Mouse (Mus musculus) kidney, postnatal 0 days (tissue): ENCODE measurements around the gene Lemd2. TPM values are rescaled to one million over a fixed set of nuclear protein-coding genes. Genes with fewer than 3 reads are reported as not detected.

ENCODE experiments used
- ATAC-seq: fragments of 200-750 bp; cut with Nextera tagmentation; replicated peaks from 2 replicates; pipeline ENCODE4 v1.8.0; 2017; ENCODE audit warnings: low read depth, moderate number of reproducible peaks, moderate TSS enrichment, moderate library complexity; ENCODE audit not compliant: low FRiP score
- DNase-seq: peaks from one replicate; pipeline ENCODE4 v3.0.0-alpha.2; 2016; ENCODE audit warnings: low spot score
- H3K27ac ChIP-seq: fragments of 300-500 bp; sonication (generic); 2 replicates; pipeline ENCODE4 v1.5.1; 2014; ENCODE audit warnings: mild to moderate bottlenecking
- H3K27me3 ChIP-seq: fragments of 300-500 bp; sonication (generic); 2 replicates; pipeline ENCODE4 v1.6.1; 2014; ENCODE audit warnings: low read length, mixed read lengths; ENCODE audit not compliant: insufficient read depth
- H3K36me3 ChIP-seq: fragments of 300-500 bp; sonication (generic); 2 replicates; pipeline ENCODE4 v1.6.1; 2014; ENCODE audit warnings: low read length, mixed read lengths; ENCODE audit not compliant: insufficient read depth
- H3K4me1 ChIP-seq: fragments of 300-500 bp; sonication (generic); replicated peaks from 2 replicates; pipeline ENCODE4 v1.6.1; 2014; ENCODE audit warnings: antibody characterized with exemption, low read length, mixed read lengths; ENCODE audit not compliant: insufficient read depth
- H3K4me2 ChIP-seq: fragments of 300-500 bp; sonication (generic); 2 replicates; pipeline ENCODE4 v1.6.1; 2014; ENCODE audit warnings: mild to moderate bottlenecking, low read length, moderate library complexity, mixed read lengths
- H3K4me3 ChIP-seq: fragments of 300-500 bp; sonication (generic); replicated peaks from 2 replicates; pipeline ENCODE4 v1.5.1; 2014; ENCODE audit warnings: low read depth, low read length
- H3K9ac ChIP-seq: fragments of 300-500 bp; sonication (generic); 2 replicates; pipeline ENCODE4 v1.6.1; 2014; ENCODE audit warnings: low read depth, low read length
- H3K9me3 ChIP-seq: fragments of 300-500 bp; sonication (generic); replicated peaks from 2 replicates; pipeline ENCODE4 v1.6.1; 2016; ENCODE audit warnings: low read length, inconsistent platforms, mixed read lengths
- CTCF ChIP-seq: IDR thresholded peaks from 2 replicates; pipeline ENCODE4 v1.5.1; 2016; ENCODE audit warnings: antibody characterized with exemption, low read depth, mild to moderate bottlenecking, moderate library complexity
- WGBS: fragments of 180-500 bp; shearing (Covaris S2); extraction: QIAGEN DNeasy Blood & Tissue Kit; methylation state at CpG from one replicate; pipeline ENCODE4 v1.1.7; 2014; 5-methylcytosine and 5-hydroxymethylcytosine counted together
- polyA plus RNA-seq: library from polyadenylated mRNA; unstranded; fragments of >200 nt; fragmentation: Nextera tagmentation; extraction: Ambion mirVana; gene quantifications from 2 replicates; pipeline ENCODE4 v1.2.1, GENCODE M21; 2015

The Lemd2 gene
- polyA plus RNA-seq, 1 experiment from 2014 or later, result 18.0 TPM

DNA sequence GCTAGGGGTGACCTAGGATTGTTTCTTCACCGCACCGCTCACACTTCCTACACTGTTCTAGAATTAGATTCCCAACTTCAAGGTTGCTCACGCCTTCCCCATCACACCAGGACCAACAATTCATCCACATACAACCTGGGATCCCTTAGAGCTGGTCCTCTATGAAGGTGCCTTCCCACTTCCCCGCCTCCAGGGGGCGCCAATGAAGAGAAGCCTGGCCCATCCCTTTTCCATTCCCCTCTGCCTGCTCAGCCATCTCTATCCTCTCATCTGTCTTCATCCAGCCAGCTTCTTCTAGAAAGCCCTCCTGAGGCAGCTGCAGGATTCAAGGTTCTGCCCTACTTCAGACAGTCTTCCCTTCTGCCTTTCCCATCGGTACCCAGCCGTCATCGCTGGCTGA lies 52.9 kb downstream of the Lemd2 start:
- ATAC-seq, result no peak
- H3K9me3 ChIP-seq, result no peaks in the 10 kb centered on the region
- H3K4me2 ChIP-seq, result no peak overlapping the region
- H3K4me1 ChIP-seq, result 0 out of 2 replicates have a peak, but pooled peaks cover 5% of the 10 kb centered on the region
- H3K27me3 ChIP-seq, result no peaks in the 10 kb centered on the region
- peak; percentile 49 for DNase-seq
- no peak overlapping the region for H3K4me3 ChIP-seq
- TF ChIP-seq CTCF, result peak; percentile 65
- WGBS, result 74% methylated on average over 8 of the region's 8 CpGs
- no peaks in the 10 kb centered on the region for H3K36me3 ChIP-seq
- H3K27ac ChIP-seq, result no peak overlapping the region
- H3K9ac ChIP-seq, result no peak overlapping the region

DNA sequence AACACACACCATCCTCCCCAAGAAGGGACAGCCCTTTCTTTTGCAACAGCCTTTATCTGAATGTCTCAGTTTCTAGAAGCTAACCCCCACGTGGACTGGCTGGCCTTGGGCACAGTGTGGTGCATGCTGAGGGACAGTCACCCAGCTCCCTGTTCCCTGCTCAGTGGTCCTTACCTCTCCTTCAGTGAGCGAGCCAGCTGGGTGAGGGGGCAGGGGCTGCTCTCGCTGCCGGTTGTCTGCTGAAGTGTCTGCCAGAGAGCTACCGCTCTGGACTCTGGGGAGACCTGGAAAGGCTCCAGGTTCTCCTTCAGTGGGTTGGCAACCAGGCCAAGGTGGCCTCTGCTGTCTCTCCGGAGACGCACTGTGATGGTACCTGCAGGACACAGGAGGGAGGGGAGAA lies 53.4 kb downstream of the Lemd2 start:
- Histone ChIP-seq H3K9me3 (no peaks in the 10 kb centered on the region), H3K36me3 (no peaks in the 10 kb centered on the region), H3K4me1 (0 out of 2 replicates have a peak, but pooled peaks cover 5% of the 10 kb centered on the region), H3K27ac (no peak overlapping the region), H3K4me3 (no peak overlapping the region), H3K9ac (no peak overlapping the region), H3K27me3 (no peaks in the 10 kb centered on the region), H3K4me2 (no peak overlapping the region)
- ATAC-seq (no peak), DNase-seq (no peak)
- TF ChIP-seq CTCF, result no peak
- 58% methylated on average over 7 of the region's 7 CpGs for WGBS

DNA sequence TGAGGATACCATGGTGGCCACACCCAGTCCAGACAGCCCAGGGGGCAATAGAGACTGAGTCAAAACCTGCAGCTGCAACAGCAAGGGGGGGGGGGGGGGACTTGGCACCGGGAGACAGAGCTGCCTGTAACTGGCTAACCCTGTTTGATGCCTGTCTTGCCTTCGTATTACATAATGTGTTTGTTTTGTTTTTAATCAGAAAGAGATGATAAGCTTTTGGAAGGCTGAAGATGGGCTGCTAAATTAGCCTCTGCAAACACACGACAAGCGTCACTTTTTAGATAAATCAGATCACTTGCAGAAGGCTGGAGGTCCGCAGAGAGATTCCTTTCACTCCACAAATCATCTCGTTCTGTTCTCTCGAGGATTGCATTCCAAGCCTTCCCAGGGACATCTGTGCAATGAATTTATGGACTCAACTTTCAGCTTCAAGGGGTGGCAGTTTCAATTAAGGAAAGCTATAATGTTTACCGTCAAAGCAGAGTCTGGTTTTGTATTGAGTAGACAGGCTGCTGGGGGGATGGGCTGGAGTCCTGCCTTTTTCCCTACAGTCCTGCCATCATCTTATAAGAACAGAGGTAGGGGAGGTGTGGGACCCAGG lies 57.8 kb downstream of the Lemd2 start:
- no peak overlapping the region for H3K9ac ChIP-seq
- no peak overlapping the region for H3K4me2 ChIP-seq
- H3K9me3 ChIP-seq, result no peaks in the 10 kb centered on the region
- no peak for ATAC-seq
- 5% methylated on average over 8 of the region's 8 CpGs for WGBS
- peak; percentile 80 for DNase-seq
- H3K27me3 ChIP-seq, result no peaks in the 10 kb centered on the region; the same call in 1 of the 2 replicates
- peaks cover 17% of the 10 kb centered on the region; the same call in 1 of the 2 replicates for H3K4me1 ChIP-seq
- H3K36me3 ChIP-seq, result no peaks in the 10 kb centered on the region
- no peak overlapping the region for H3K27ac ChIP-seq
- TF ChIP-seq CTCF, result no peak
- no peak overlapping the region for H3K4me3 ChIP-seq

DNA sequence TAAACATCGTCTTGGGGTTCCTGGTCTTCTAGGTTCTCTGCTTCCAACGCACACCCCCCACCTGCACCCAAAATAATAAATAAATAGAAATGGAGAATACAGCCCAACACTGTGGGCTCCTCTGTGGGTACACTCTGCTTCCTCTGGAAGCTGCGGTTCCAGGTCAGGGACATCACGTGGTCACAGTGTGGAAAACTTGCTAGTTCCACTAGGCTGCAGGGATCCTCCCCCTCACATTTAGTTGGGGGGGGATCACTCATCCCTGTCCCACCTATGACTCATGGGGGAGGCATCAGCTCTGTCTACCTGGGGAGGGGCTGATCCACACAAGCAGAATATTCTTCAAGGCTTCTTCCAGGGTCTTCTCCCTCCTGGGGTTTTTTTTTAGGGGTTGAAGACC lies 60.1 kb downstream of the Lemd2 start:
- H3K4me3 ChIP-seq, result no peak overlapping the region
- ATAC-seq, result no peak
- H3K27ac ChIP-seq, result no peak overlapping the region
- no peaks in the 10 kb centered on the region for H3K36me3 ChIP-seq
- no peak overlapping the region for H3K9ac ChIP-seq
- H3K9me3 ChIP-seq, result no peaks in the 10 kb centered on the region
- DNase-seq, result no peak
- no peaks in the 10 kb centered on the region; the same call in 1 of the 2 replicates for H3K27me3 ChIP-seq
- H3K4me1 ChIP-seq, result peaks cover 17% of the 10 kb centered on the region; the same call in 1 of the 2 replicates
- no peak overlapping the region for H3K4me2 ChIP-seq
- TF ChIP-seq CTCF, result no peak
- 57% methylated on average over 4 of the region's 4 CpGs for WGBS

DNA sequence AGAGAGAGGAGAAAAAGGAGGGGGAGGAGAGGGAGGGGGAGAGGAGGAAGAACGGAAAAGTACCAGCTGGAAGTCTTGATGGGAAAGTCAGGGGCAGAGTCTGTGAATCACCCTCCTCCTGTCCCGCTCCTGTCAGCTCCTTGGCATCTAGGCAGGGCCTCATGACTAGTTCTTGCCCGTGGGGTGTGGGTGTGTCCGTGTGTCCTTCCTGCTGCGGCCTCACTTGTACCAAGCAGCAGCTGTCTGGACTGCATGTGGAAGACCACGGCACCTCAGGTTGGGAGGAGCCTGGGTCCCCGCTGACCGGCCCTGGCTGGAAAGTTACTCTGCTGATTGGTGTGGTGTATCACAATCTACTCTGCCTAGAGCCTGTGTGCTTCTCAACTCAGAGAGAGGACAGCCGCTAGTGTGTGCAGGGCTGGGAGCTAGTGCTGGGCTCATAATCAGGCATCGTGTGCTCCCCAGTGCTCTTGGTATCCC lies 62.3 kb downstream of the Lemd2 start:
- Histone ChIP-seq H3K9me3 (no peaks in the 10 kb centered on the region), H3K4me2 (peak overlapping the region; percentile 31; the same call in 1 of the 2 replicates), H3K36me3 (no peaks in the 10 kb centered on the region), H3K4me3 (no peak overlapping the region), H3K27ac (peak overlapping the region; percentile 57), H3K4me1 (peaks cover 16% of the 10 kb centered on the region; the same call in 1 of the 2 replicates), H3K9ac (no peak overlapping the region), H3K27me3 (no peaks in the 10 kb centered on the region; the same call in 1 of the 2 replicates)
- TF ChIP-seq CTCF, result no peak
- DNase-seq, result peak; percentile 63
- 15% methylated on average over 10 of the region's 10 CpGs for WGBS
- ATAC-seq, result peak; percentile 72; the same call in 1 of the 2 replicates

DNA sequence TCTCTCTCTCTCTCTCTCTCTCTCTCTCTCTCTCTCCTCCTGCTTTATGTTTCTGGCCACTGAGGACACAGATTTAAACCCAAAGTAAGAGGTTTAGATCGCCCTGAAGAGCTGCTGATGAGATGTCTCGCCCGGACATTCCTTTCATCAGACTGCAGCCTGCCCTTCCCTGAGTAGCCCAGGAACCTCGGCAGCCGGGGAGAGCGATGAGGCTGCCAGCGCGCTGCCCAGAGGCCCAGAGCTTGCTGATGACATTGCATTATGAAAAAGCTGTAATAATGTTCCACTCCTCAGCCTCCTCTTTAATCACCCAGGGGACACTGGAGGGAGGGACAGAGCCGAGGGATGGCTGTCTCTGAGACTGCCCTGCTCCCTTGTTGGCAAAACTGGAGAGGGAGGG lies 64.0 kb downstream of the Lemd2 start:
- ATAC-seq (no peak), DNase-seq (no peak)
- H3K27me3 ChIP-seq, result no peaks in the 10 kb centered on the region; the same call in 1 of the 2 replicates
- no peak for TF ChIP-seq CTCF
- H3K9me3 ChIP-seq, result no peaks in the 10 kb centered on the region
- no peak overlapping the region for H3K4me2 ChIP-seq
- H3K36me3 ChIP-seq, result no peaks in the 10 kb centered on the region
- peaks cover 12% of the 10 kb centered on the region; the same call in 1 of the 2 replicates for H3K4me1 ChIP-seq
- H3K27ac ChIP-seq, result no peak overlapping the region
- H3K4me3 ChIP-seq, result no peak overlapping the region
- 61% methylated on average over 9 of the region's 9 CpGs for WGBS
- H3K9ac ChIP-seq, result no peak overlapping the region

Other genes with a start within 250 kb of the Lemd2 start
- gene Zbtb9, start 231.3 kb downstream of the Lemd2 start, polyA plus RNA-seq, result 11.1 and 12.1 TPM in 2 replicates
- gene Bak1, start 175.5 kb downstream of the Lemd2 start, polyA plus RNA-seq, result 6.3 and 6.7 TPM in 2 replicates
- 4.1 and 4.2 TPM in 2 replicates for gene Itpr3, start 147.2 kb downstream of the Lemd2 start, polyA plus RNA-seq
- gene Uqcc2, start 70.6 kb downstream of the Lemd2 start, polyA plus RNA-seq, result 286 and 315 TPM in 2 replicates
- gene Ip6k3, start 36.7 kb downstream of the Lemd2 start, polyA plus RNA-seq, result 0.18 and 0.43 TPM in 2 replicates